Mouse (Mus musculus) gastrocnemius, postnatal 36 days (tissue): Measurements from ENCODE around the gene Ghsr. TPM values are rescaled to one million over a fixed set of nuclear protein-coding genes. Genes with fewer than 3 reads are reported as not detected.

Experiments used
- DNase-seq, 2 experiments: peaks; one replicate each; pipeline ENCODE4 v3.0.0; 2022
- intact Hi-C: fragments of 180-260 bp; cut with DNase I; formaldehyde crosslinking; loops from one replicate; pipeline ENCODE4 v1.15.1; 2025
- total RNA-seq, 2 experiments: library from RNA; stranded (reverse); gene quantifications; 2 replicates each; pipeline ENCODE4 v1.2.3; 2021

Gene Ghsr
- total RNA-seq, 2 experiments from 2014 or later = not detected

GRCm38 (mm10) chr3:27406440-27406839, 35.3 kb downstream of the Ghsr start:
- no peak for DNase-seq
- intact Hi-C loops = no loop called here

- DNase-seq = no peak
- intact Hi-C loops = no loop called here
Measured at GRCm38 (mm10) chr3:27408564-27408963, 37.4 kb downstream of the Ghsr start.

GRCm38 (mm10) chr3:27411286-27411685, 40.1 kb downstream of the Ghsr start:
- no peak for DNase-seq
- intact Hi-C loops = no loop called here

GRCm38 (mm10) chr3:27413566-27413965, 42.4 kb downstream of the Ghsr start:
- intact Hi-C loops = no loop called here
- DNase-seq = no peak

DNA sequence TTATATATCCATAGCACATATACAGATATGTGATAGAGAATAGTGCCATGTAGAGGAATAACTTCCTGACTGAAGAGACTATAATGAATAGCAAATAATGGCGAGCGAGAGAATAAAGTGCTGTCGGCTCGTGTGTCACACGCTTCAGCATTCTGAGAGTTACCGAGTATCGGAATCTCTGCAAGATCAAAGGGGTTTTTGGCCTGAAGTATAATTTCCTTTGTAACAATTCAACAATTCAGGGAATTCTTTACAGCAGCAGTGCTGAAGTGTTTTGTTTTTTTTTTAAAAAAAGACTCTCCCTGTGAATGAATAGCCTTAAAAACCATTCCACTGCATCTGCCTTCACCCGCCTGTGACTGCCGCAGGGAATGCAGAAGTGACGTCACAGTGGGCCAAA, 45.6 kb downstream of the Ghsr start:
- no peak for DNase-seq
- intact Hi-C loops = no loop called here

DNA sequence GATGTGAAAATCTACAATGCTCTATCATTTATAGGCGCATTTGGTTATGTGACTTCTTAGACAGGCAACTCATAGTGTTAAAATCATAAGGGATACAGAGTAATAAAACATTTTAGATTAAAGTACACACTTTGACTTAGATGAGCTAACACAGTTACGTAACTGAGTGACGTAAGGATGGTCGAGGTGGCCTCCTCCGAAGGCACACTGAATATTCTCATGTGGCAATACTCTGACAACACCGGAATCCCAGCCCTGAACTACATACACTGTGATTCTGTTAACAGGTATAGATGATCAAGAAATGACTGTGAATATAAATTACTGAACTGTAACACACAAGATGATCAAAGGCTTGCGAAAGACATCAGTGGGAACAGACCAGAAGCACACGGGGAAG, 47.5 kb downstream of the Ghsr start:
- DNase-seq = no peak
- intact Hi-C loops = no loop called here

DNA sequence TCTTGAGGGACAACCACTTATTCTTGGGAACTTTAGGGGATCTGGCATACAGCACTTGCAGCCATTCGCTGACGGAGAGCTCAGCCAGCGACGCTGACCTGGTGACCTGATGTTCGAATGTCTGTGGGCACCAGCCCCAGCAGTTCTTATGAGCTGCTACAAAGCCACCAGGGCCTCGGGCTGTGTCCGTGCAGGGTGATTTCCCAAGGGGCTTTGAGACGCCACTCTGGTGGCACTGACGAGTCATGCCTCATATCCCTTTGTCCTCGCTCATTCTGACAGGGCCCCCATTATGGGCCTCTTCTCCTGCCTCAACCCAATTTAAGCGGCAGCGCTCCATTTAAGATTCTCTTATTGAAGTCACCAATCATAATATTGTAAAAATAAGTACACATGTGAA, 50.8 kb downstream of the Ghsr start:
- no peak for DNase-seq
- intact Hi-C loops = no loop called here

GRCm38 (mm10) chr3:27422521-27422920, 51.4 kb downstream of the Ghsr start:
- intact Hi-C loops = no loop called here
- no peak for DNase-seq

DNA sequence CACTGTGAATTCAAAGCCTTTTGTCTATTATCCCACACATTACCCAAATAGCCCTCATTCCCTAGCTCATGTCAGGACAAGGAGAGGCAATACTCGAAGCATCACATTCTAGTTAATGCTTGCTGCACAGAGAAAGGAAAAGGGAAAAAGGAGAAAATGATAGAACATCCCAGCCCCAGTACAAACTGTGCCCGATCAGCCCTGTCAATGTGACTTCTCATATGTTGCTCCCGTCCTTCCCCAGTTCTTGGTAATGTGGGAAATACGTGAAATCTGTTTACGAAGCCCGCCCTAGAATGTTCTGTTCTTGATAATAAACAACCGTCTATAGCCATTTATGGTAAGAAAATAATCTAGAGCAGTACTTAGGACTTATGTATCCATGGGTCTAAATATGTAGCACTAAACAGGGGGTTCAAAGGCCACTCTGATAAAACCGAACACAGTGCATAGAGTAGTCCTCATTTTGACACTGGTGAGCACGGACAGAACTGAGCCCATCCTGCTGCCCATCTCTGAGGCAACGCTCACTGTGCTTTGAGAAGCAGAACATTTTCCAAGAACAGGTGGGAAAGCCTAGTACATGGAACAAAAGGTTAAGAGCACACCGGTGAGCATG, 53.0 kb downstream of the Ghsr start:
- intact Hi-C loops = no loop called here
- no peak for DNase-seq

DNA sequence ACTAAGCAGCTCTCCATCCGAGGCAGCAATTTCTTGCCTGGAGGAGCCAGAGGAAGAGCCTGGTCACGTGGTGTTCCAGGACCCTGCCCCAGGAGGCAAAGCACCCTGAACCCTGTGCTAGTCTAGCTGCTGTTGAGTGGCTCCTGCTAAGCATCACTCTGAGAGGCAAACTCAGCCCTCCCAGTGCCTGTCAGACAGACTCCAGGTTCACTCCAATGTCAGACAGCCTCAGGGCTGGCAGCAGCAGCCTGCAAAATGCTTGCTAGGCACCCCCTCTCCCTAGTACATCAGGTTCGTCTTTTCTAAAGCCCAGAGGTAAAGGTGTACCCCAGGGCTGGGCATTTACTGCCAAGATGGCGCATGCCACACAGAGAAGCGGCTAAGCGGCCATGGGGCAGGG, 56.3 kb downstream of the Ghsr start:
- no peak for DNase-seq

More for the DNA sequence above, 56.3 kb downstream of the Ghsr start:
- intact Hi-C loops = no loop called here

Other genes with a start within 250 kb of the Ghsr start
- 1 to 10 TPM in 1 of 2 experiments, under 1 TPM in 1; 0.27 to 1.1 TPM for gene Ect2, start 217.5 kb upstream of the Ghsr start, total RNA-seq
- 10 to 100 TPM; 16.6 to 32.6 TPM for gene Nceh1, start 188.4 kb upstream of the Ghsr start, total RNA-seq
- gene Tnfsf10, start 54.3 kb upstream of the Ghsr start, total RNA-seq = 1 to 10 TPM; 4.7 to 4.8 TPM